Mouse (Mus musculus) cerebellum, postnatal 36 days (tissue): ENCODE results near the gene Zfp119a.
A peak's percentile ranks its signal among the peaks of the same experiment; 100 is the strongest.

ENCODE experiments used
- DNase-seq, 2 experiments: peaks; one replicate each; pipeline ENCODE4 v3.0.0; 2021 to 2022; ENCODE audit warnings: mixed read lengths in 2 of 2

The Zfp119a gene

GRCm38 (mm10) chr17:55878636-55879369 lies at the start of gene Zfp119a:
TSS of gene Zfp119a (minus strand) at chr17:55878930.
- DNase-seq: peak; percentile 81 to 88

- no peak for DNase-seq
Measured at GRCm38 (mm10) chr17:55906669-55907068, 27.9 kb upstream of the Zfp119a start.

GRCm38 (mm10) chr17:55904131-55904530 lies 25.4 kb upstream of the Zfp119a start:
- DNase-seq: no peak

- DNase-seq: no peak
Measured at GRCm38 (mm10) chr17:55903687-55904086, 25.0 kb upstream of the Zfp119a start.

GRCm38 (mm10) chr17:55903087-55903486 lies 24.4 kb upstream of the Zfp119a start:
- no peak for DNase-seq

GRCm38 (mm10) chr17:55892406-55892955 lies 13.8 kb upstream of the Zfp119a start:
- peak; percentile 11 to 61 for DNase-seq

GRCm38 (mm10) chr17:55884912-55885311 lies 6.2 kb upstream of the Zfp119a start:
- DNase-seq: no peak

GRCm38 (mm10) chr17:55883631-55884030 lies 4.9 kb upstream of the Zfp119a start:
- DNase-seq: no peak

- DNase-seq: peak; percentile 9 to 45
Measured at GRCm38 (mm10) chr17:55878282-55878635, 471 bp downstream of the Zfp119a start.

GRCm38 (mm10) chr17:55877184-55877583 lies 1.5 kb downstream of the Zfp119a start:
- DNase-seq: no peak

- DNase-seq: no peak
Measured at GRCm38 (mm10) chr17:55843067-55843466, 35.7 kb downstream of the Zfp119a start.

GRCm38 (mm10) chr17:55821566-55821965 lies 57.2 kb downstream of the Zfp119a start:
- no peak for DNase-seq

- no peak for DNase-seq
Measured at GRCm38 (mm10) chr17:55816853-55817252, 61.9 kb downstream of the Zfp119a start.
